Mouse (Mus musculus) E14TG2a.4 (cell line): Measurements from ENCODE around the gene AU022252.
"Not testable (repeated sequence)": the region's sequence is repeated elsewhere in the genome, so short reads cannot be mapped to it uniquely, and the experiment has no call there.

Experiments
- H3K27me3 ChIP-seq: 2 replicates; pipeline ENCODE4 v1.6.1; 2014; ENCODE audit warnings: low read length, control low read depth; ENCODE audit not compliant: insufficient read depth
- H3K36me3 ChIP-seq: 2 replicates; pipeline ENCODE4 v1.6.1; 2014; ENCODE audit warnings: low read length, control low read depth; ENCODE audit not compliant: insufficient read depth
- H3K4me1 ChIP-seq: replicated peaks from 2 replicates; pipeline ENCODE4 v1.6.1; 2014; ENCODE audit warnings: low read depth, low read length, control low read depth
- H3K4me3 ChIP-seq: replicated peaks from 2 replicates; pipeline ENCODE4 v1.5.1; 2014; ENCODE audit warnings: mild to moderate bottlenecking, low read length
- H3K9me3 ChIP-seq: 2 replicates; pipeline ENCODE4 v1.6.1; 2014; ENCODE audit warnings: low read length, control low read depth
- CTCF ChIP-seq: conservative IDR thresholded peaks from 2 replicates; pipeline ENCODE4 v1.5.1; 2014; ENCODE audit warnings: low read length
- NANOG ChIP-seq: IDR thresholded peaks from 2 replicates; pipeline ENCODE4 v1.6.1; 2014; ENCODE audit warnings: borderline replicate concordance, low read length, mixed read lengths
- POU5F1 ChIP-seq: IDR thresholded peaks from 2 replicates; pipeline ENCODE4 v1.6.1; 2014; ENCODE audit warnings: low read length, borderline replicate concordance

Gene AU022252

GRCm38 (mm10) chr4:119232410-119233255 is at the start of gene AU022252, which contains the start of gene P3h1:
TSS of gene AU022252 (minus strand) at chr4:119232712.
TSS of gene P3h1 (plus strand) at chr4:119232915.
- Histone ChIP-seq H3K36me3 (peaks cover 50% of the 10 kb centered on the region), H3K9me3 (no peaks in the 10 kb centered on the region), H3K4me1 (peaks cover 50% of the 10 kb centered on the region), H3K4me3 (peak within 1 kb of the TSS; percentile 96), H3K27me3 (peaks cover 14% of the 10 kb centered on the region)
- no peak for TF ChIP-seq POU5F1
- no peak for TF ChIP-seq CTCF
- TF ChIP-seq NANOG, result no peak

GRCm38 (mm10) chr4:119278784-119279183 is 46.3 kb upstream of the AU022252 start:
- not testable (repeated sequence) for H3K9me3 ChIP-seq

GRCm38 (mm10) chr4:119275726-119276125 is 43.2 kb upstream of the AU022252 start:
- Histone ChIP-seq H3K27me3 (no peaks in the 10 kb centered on the region), H3K4me3 (no peak overlapping the region), H3K36me3 (peaks cover 98% of the 10 kb centered on the region), H3K4me1 (peaks cover 62% of the 10 kb centered on the region), H3K9me3 (no peaks in the 10 kb centered on the region)
- TF ChIP-seq POU5F1 (no peak), NANOG (no peak), CTCF (no peak)

More at GRCm38 (mm10) chr4:119278784-119279183, 46.3 kb upstream of the AU022252 start:
- Histone ChIP-seq H3K36me3 (peaks cover 98% of the 10 kb centered on the region), H3K4me1 (peaks cover 71% of the 10 kb centered on the region)
- not testable (repeated sequence) for H3K27me3 ChIP-seq, H3K4me3 ChIP-seq

GRCm38 (mm10) chr4:119275226-119275625 is 42.7 kb upstream of the AU022252 start:
- peaks cover 98% of the 10 kb centered on the region for H3K36me3 ChIP-seq
- no peaks in the 10 kb centered on the region for H3K9me3 ChIP-seq
- H3K4me3 ChIP-seq, result no peak overlapping the region
- H3K27me3 ChIP-seq, result no peaks in the 10 kb centered on the region
- peaks cover 59% of the 10 kb centered on the region for H3K4me1 ChIP-seq
- TF ChIP-seq POU5F1, result no peak
- no peak for TF ChIP-seq NANOG
- TF ChIP-seq CTCF, result no peak

GRCm38 (mm10) chr4:119274627-119275026 is 42.1 kb upstream of the AU022252 start:
- no peaks in the 10 kb centered on the region for H3K9me3 ChIP-seq
- H3K4me1 ChIP-seq, result peaks cover 53% of the 10 kb centered on the region
- no peaks in the 10 kb centered on the region for H3K27me3 ChIP-seq
- TF ChIP-seq NANOG, result no peak
- no peak for TF ChIP-seq POU5F1
- no peak for TF ChIP-seq CTCF
- no peak overlapping the region for H3K4me3 ChIP-seq
- peaks cover 92% of the 10 kb centered on the region for H3K36me3 ChIP-seq

- peaks cover 35% of the 10 kb centered on the region for H3K4me1 ChIP-seq
- H3K9me3 ChIP-seq, result no peaks in the 10 kb centered on the region
- H3K27me3 ChIP-seq, result no peaks in the 10 kb centered on the region
- peaks cover 14% of the 10 kb centered on the region for H3K36me3 ChIP-seq
- TF ChIP-seq CTCF (no peak), POU5F1 (no peak), NANOG (no peak)
- no peak overlapping the region for H3K4me3 ChIP-seq
Measured at GRCm38 (mm10) chr4:119266606-119267005, 34.1 kb upstream of the AU022252 start.

- Histone ChIP-seq H3K36me3 (no peaks in the 10 kb centered on the region), H3K4me3 (no peak overlapping the region), H3K4me1 (peaks cover 56% of the 10 kb centered on the region), H3K9me3 (no peaks in the 10 kb centered on the region), H3K27me3 (no peaks in the 10 kb centered on the region)
- TF ChIP-seq NANOG (no peak), CTCF (no peak), POU5F1 (no peak)
Measured at GRCm38 (mm10) chr4:119263459-119263858, 30.9 kb upstream of the AU022252 start.

- peaks cover 64% of the 10 kb centered on the region for H3K4me1 ChIP-seq
- H3K4me3 ChIP-seq, result no peak overlapping the region
- H3K9me3 ChIP-seq, result no peaks in the 10 kb centered on the region
- TF ChIP-seq POU5F1 (no peak), NANOG (no peak), CTCF (no peak)
- no peaks in the 10 kb centered on the region for H3K36me3 ChIP-seq
- H3K27me3 ChIP-seq, result no peaks in the 10 kb centered on the region
Measured at GRCm38 (mm10) chr4:119262483-119262882, 30.0 kb upstream of the AU022252 start.
